Mouse (Mus musculus): Measurements from ENCODE around the gene Slc8a3.

GRCm38 (mm10) chr12:81166092-81166491 is 166.9 kb downstream of the Slc8a3 start:
- TF ChIP-seq MAZ (IDR thresholded peaks at IDR 0.05; ENCODE audit: low read depth, low read length) (no peak), RCOR1 (IDR thresholded peaks at IDR 0.05; ENCODE audit: low read depth, low read length) (no peak), USF1 (IDR thresholded peaks at IDR 0.05; ENCODE audit: low read depth, low read length) (no peak), CTCF (IDR thresholded peaks at IDR 0.05 in 2 of 3, conservative IDR thresholded peaks at IDR 0.05 in 1 of 3; ENCODE audit: control insufficient read depth in 1 of 3, insufficient read depth in 1 of 3, low read depth in 2 of 3, low read length in 3 of 3, poor library complexity in 1 of 3, severe bottlenecking in 1 of 3) (no peak), POLR2A (IDR thresholded peaks at IDR 0.05; ENCODE audit: control insufficient read depth in 1 of 2, insufficient read depth in 1 of 2, low read depth in 1 of 2, low read length in 2 of 2, poor library complexity in 1 of 2) (no peak), TCF12 (IDR thresholded peaks at IDR 0.05; ENCODE audit: low read depth, low read length) (no peak), BHLHE40 (IDR thresholded peaks at IDR 0.05; ENCODE audit: borderline replicate concordance, low read depth, low read length) (no peak), EP300 (IDR thresholded peaks at IDR 0.05; ENCODE audit: low read depth in 1 of 2, low read length in 2 of 2) (no peak), E2F4 (IDR thresholded peaks at IDR 0.05; ENCODE audit: borderline replicate concordance, low read depth, low read length) (no peak), MAX (IDR thresholded peaks at IDR 0.05; ENCODE audit: low read length) (no peak)
